Mouse (Mus musculus): ENCODE data around the gene Rapgef4.

DNA sequence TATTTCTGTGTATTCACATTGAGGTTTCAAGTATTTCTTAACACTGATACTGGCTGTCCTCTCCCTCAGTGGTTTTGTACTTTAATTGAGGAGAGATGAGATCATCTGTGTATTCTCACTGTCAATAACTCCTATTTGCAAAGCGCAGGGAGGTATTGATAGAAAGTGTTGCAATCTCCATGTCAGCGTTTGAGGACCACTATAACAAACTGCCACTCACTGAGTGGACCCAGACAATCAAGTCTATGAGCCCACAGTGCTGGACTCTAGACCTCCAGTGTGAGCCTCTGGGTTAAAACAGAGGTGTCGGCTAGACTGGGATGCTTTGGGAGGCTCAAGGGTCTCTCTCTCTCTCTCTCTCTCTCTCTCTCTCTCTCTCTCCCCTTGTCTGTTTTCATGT is 192.0 kb downstream of the Rapgef4 start:
- TF ChIP-seq CTCF (IDR thresholded peaks at IDR 0.05; ENCODE audit: extremely low read depth, insufficient read depth, low read length) (no peak), POLR2A (IDR thresholded peaks at IDR 0.05; ENCODE audit: extremely low read depth, insufficient read depth, low read length) (no peak)
